Mouse (Mus musculus): ENCODE data around the gene Apbb1ip.

Apbb1ip gene

GRCm38 (mm10) chr2:22775681-22776080, 1.8 kb downstream of the Apbb1ip start:
- no peak for DNase-seq (ENCODE audit: low spot score)

DNA sequence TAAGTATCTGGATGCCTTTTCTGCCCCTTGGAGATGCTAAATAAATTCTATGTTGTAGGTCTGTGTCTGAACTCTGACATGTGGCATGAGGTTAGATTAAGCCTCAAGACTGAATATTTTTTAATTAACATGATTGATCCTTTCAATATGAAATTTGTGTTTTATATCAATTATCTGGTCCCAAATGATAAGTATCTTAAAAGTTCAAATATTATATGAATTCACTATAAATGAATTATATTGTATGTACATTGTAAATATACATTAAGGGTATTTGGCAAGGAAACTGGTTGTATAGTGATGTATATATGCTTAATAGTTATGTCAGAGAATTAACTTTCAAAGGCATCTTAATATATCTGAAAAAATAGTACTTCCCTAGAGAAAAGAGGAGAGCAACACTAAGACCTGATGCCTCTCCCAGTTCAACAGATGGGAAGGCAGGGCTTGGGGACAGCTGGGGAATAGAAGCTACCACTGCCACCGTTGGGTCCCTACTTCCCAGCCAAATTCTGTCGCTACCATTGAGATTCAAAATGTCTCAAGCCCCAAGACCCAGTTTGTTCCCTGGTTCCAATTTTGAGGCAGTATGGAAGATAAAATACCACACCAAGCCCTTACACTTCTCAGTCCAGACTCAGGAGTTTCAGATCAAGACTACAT, 2.8 kb downstream of the Apbb1ip start:
- no peak for DNase-seq (ENCODE audit: low spot score)

- no peak for DNase-seq (ENCODE audit: low spot score)
Measured at GRCm38 (mm10) chr2:22777757-22778156, 3.9 kb downstream of the Apbb1ip start.

DNA sequence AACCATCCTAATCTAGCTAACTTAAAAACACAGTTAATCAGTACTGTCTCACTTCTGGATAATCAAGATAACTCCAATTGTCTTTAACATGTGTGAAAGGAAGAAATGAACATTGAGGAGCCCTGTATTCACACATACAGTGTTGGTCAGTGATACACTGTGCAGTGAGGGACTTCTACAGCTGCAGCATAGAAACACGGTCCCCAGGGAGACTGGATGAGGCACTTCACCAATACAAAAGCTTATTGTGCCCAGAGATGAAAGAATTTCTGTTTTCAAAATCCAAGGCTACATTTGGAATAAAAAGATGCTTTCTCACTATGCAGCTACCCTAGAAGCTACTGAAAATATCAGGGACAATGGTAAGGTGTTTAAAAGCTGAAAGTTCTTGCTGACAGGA, 7.0 kb downstream of the Apbb1ip start:
- no peak for DNase-seq (ENCODE audit: low spot score)

GRCm38 (mm10) chr2:22781387-22782009, 7.6 kb downstream of the Apbb1ip start:
- no peak for DNase-seq (ENCODE audit: low spot score)

GRCm38 (mm10) chr2:22782057-22782456, 8.2 kb downstream of the Apbb1ip start:
- no peak for DNase-seq (ENCODE audit: low spot score)

- DNase-seq (ENCODE audit: low spot score): no peak
Measured at GRCm38 (mm10) chr2:22783137-22783638, 9.3 kb downstream of the Apbb1ip start.

DNA sequence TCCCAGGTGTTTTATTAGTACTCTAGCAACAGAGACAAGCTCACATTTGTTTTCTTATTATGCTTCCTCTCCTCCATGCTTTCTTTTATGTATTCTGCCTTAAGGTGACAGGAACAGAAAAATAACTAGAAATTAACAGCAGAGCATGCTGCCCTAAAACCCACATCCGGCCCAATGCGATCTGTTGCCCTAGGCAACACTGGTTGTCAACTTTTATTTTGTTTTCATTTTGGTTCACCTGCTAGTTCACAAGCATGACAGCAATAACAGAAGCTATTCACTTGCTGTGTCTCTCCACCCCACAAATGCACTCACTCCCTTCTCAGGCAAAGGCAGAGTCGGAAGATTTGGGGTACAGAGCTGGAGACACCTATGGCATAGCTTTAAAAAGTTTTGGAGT, 10.3 kb downstream of the Apbb1ip start:
- DNase-seq (ENCODE audit: low spot score): no peak

- DNase-seq (ENCODE audit: low spot score): no peak
Measured at GRCm38 (mm10) chr2:22784771-22785170, 10.9 kb downstream of the Apbb1ip start.

DNA sequence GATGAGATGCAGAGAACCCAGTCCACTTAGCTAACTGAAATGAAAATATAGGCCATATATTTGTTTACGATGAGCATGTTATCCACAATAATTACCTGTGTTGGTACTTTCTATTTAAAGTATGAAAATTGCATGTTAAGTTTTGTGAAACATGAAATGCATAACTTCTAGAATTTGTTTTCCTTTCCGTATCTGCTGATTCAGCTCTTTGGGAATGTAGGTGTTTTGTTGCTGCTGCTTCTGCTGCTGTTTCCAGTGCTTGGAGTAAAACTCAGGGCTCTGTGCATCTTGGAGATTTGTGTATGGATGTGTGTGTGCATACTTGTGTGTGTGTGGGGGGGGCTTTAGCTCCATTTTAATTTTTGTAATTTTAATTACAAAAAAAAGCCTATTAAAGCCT, 14.8 kb downstream of the Apbb1ip start:
- no peak for DNase-seq (ENCODE audit: low spot score)

GRCm38 (mm10) chr2:22789576-22789975, 15.7 kb downstream of the Apbb1ip start:
- DNase-seq (ENCODE audit: low spot score): no peak

- DNase-seq (ENCODE audit: low spot score): no peak
Measured at GRCm38 (mm10) chr2:22790435-22790834, 16.5 kb downstream of the Apbb1ip start.

DNA sequence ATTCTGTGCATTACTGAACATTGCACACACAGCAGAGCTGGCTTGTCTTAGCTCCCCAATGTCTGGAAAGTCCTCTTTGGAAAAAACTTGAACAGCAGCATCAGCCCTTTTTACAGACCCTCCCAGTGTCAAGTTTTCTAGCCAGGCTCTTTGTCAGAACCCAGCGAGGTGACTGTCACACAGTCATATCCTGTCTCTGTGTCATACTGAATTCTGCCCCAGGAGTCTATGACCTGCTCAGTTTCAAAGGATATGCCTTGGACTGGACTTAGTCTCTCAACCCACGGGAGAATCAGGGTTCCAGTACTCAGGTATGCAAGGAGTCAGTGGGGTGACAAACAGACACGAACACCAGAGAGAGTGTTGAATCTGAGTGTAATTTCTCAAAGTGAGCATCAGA, 21.2 kb downstream of the Apbb1ip start:
- DNase-seq (ENCODE audit: low spot score): no peak

- DNase-seq (ENCODE audit: low spot score): no peak
Measured at GRCm38 (mm10) chr2:22796487-22796886, 22.6 kb downstream of the Apbb1ip start.

GRCm38 (mm10) chr2:22799430-22800041, 25.6 kb downstream of the Apbb1ip start:
- no peak for DNase-seq (ENCODE audit: low spot score)

- no peak for DNase-seq (ENCODE audit: low spot score)
Measured at GRCm38 (mm10) chr2:22805589-22805988, 31.7 kb downstream of the Apbb1ip start.

- DNase-seq (ENCODE audit: low spot score): no peak
Measured at GRCm38 (mm10) chr2:22806576-22806975, 32.7 kb downstream of the Apbb1ip start.

DNA sequence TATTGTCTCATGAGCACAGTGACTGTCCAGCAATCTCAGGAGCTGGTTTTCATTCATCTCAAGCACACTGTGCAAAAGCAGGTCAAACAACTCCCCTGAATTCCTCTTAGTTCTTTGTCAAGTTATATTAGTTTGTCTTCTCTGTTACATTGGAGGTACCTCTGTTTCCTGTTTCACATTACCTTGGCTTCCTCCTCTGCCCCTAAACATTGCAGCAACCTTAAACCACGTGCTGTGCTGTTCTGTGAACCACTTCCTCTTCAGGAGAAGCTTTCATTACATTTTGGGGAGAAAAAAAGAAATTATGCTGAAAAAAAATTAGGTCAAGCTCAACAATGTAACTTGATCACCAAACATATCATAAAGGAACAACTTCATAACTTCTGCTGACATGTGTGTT, 33.4 kb downstream of the Apbb1ip start:
- no peak for DNase-seq (ENCODE audit: low spot score)

GRCm38 (mm10) chr2:22810851-22811250, 37.0 kb downstream of the Apbb1ip start:
- no peak for DNase-seq (ENCODE audit: low spot score)

GRCm38 (mm10) chr2:22811466-22811865, 37.6 kb downstream of the Apbb1ip start:
- no peak for DNase-seq (ENCODE audit: low spot score)

DNA sequence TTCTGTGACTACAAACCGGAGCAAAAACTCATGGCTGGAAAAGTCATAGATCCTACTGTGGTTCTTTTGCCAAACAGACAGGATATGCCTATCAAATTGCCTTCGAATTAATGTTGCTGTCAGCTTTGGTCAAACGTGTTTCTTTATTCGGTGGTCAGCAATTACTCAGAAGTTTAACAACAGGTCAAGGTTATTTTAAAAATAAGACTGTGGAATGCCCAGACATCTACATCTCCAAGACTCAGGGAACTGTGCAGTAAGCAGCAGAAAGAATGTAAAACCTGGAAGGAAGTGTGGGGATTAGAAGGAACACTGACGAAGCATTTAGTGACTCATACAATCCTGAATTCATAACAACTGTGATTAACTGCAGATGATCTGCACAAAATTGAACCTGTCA, 40.0 kb downstream of the Apbb1ip start:
- no peak for DNase-seq (ENCODE audit: low spot score)

- DNase-seq (ENCODE audit: low spot score): no peak
Measured at GRCm38 (mm10) chr2:22815674-22816073, 41.8 kb downstream of the Apbb1ip start.

DNA sequence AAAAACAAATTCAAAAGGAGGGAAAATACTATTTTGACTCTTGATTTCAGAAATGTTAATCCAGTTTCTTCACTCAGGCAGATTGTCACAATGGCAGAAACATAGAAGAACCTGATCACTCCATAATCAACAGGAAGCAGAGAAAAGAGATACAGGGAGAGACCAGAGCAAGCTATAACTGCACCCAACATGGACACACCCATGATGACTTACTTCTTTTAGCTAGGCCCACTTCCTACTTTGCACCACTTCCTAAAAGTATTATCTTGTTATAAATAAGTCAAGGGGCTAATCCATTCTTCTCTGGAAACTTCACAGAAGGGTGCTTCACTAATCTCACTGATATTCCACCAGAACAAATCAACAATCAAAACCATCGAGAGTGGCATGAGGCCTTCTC, 42.3 kb downstream of the Apbb1ip start:
- no peak for DNase-seq (ENCODE audit: low spot score)
